Mouse (Mus musculus) liver, embryonic 11.5 days (tissue): Measurements from ENCODE around the gene Tmem119. TPM values are rescaled to one million over a fixed set of nuclear protein-coding genes. Genes with fewer than 3 reads are reported as not detected.

ENCODE experiments used
- ATAC-seq: fragments of 200-750 bp; cut with Nextera tagmentation; replicated peaks from 2 replicates; pipeline ENCODE4 v1.8.0; 2017; ENCODE audit warnings: moderate number of reproducible peaks, mild to moderate bottlenecking, moderate TSS enrichment, moderate library complexity; ENCODE audit not compliant: low FRiP score
- DNase-seq: peaks from one replicate; pipeline ENCODE4 v3.0.0-alpha.2; 2017; ENCODE audit warnings: low spot score
- H3K27ac ChIP-seq: fragments of 300-500 bp; sonication (generic); 2 replicates; pipeline ENCODE4 v1.5.1; 2014; ENCODE audit warnings: mild to moderate bottlenecking, low read depth, low read length, control low read depth
- H3K27me3 ChIP-seq: fragments of 300-500 bp; sonication (generic); replicated peaks from 2 replicates; pipeline ENCODE4 v1.6.1; 2014; ENCODE audit warnings: low read length, mixed read lengths; ENCODE audit not compliant: control insufficient read depth, insufficient read depth
- H3K36me3 ChIP-seq: fragments of 300-500 bp; sonication (generic); 2 replicates; pipeline ENCODE4 v1.6.1; 2014; ENCODE audit warnings: mild to moderate bottlenecking, low read length, moderate library complexity, mixed read lengths; ENCODE audit not compliant: control insufficient read depth, insufficient read depth
- H3K4me1 ChIP-seq: fragments of 300-500 bp; sonication (generic); replicated peaks from 2 replicates; pipeline ENCODE4 v1.6.1; 2014; ENCODE audit warnings: low read length, mixed read lengths; ENCODE audit not compliant: control insufficient read depth, insufficient read depth
- H3K4me2 ChIP-seq: fragments of 300-500 bp; sonication (generic); 2 replicates; pipeline ENCODE4 v1.6.1; 2014; ENCODE audit warnings: mild to moderate bottlenecking, control low read depth, moderate library complexity
- H3K4me3 ChIP-seq: fragments of 300-500 bp; sonication (generic); 2 replicates; pipeline ENCODE4 v1.5.1; 2014; ENCODE audit warnings: low read depth, low read length, control low read depth
- H3K9ac ChIP-seq: fragments of 300-500 bp; sonication (generic); 2 replicates; pipeline ENCODE4 v1.6.1; 2014; ENCODE audit warnings: low read depth, low read length, control low read depth
- H3K9me3 ChIP-seq: fragments of 300-500 bp; sonication (generic); 2 replicates; pipeline ENCODE4 v1.6.1; 2016; ENCODE audit warnings: low read length, inconsistent platforms, mixed read lengths; ENCODE audit not compliant: control insufficient read depth
- WGBS: fragments of 180-500 bp; shearing (Covaris S2); extraction: QIAGEN DNeasy Blood & Tissue Kit; methylation state at CpG from one replicate; pipeline ENCODE4 v1.1.7; 2014; 5-methylcytosine and 5-hydroxymethylcytosine counted together
- polyA plus RNA-seq: library from polyadenylated mRNA; unstranded; fragments of >200 nt; fragmentation: Nextera tagmentation; extraction: Ambion mirVana; gene quantifications from 2 replicates; pipeline ENCODE4 v1.2.1, GENCODE M21; 2014

Gene Tmem119
- polyA plus RNA-seq, 1 experiment from 2014 or later, result 16.9 TPM

DNA sequence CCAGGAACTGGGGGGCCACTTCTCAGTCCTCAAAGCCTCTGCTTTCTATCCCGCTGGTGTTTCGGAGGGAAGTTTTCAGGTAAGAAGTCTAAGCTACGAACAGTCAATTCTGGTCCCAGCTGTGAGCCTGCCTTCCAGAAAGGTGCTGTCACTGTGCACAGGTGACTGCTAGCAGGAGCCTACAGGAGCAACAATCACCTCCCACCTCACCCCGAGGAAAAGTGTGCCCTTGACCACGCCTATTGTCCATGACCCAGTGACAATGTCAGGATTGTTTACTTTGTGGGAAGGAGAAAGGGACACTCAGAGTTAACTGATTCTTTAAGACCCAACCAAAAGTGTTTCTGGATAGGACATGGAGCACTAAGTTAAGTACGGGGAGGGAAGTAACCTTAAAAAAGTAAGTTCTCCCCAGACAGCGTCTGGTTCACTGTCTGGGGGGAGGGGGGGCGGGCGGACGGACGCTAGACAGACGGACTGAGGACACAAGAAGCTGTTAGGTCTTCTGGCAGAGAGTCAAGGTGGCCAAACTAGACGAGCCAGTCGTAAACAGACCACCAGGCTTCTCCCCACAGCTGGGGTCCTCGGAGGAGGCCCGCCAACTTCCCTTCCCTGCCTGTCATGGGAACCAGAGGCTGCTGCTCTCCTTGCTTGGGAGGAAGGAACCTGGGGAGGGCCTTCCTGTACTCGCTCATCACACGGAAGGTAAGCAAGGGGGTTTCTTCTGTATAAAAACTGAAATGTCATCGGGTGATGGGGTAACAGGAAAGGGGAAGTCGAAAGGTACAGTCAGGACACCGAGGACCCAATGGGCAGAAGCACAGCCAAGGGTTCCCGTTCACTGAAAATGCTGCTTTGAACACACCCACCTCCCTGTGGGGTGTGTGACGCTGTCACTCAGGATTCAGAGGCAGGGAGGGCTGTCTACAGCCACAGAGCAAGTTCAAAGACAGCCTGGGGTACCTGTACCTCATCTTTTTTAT lies 41.2 kb upstream of the Tmem119 start:
- no peak for DNase-seq
- no peaks in the 10 kb centered on the region for H3K9me3 ChIP-seq
- ATAC-seq, result no peak
- WGBS, result 66% methylated on average over 23 of the region's 23 CpGs
- H3K4me2 ChIP-seq, result no peak overlapping the region
- H3K27me3 ChIP-seq, result no peaks in the 10 kb centered on the region
- H3K36me3 ChIP-seq, result peaks cover 32% of the 10 kb centered on the region
- H3K4me1 ChIP-seq, result peaks cover 9% of the 10 kb centered on the region
- no peak overlapping the region; the same call in 1 of the 2 replicates for H3K27ac ChIP-seq
- no peak overlapping the region for H3K4me3 ChIP-seq
- H3K9ac ChIP-seq, result no peak overlapping the region

DNA sequence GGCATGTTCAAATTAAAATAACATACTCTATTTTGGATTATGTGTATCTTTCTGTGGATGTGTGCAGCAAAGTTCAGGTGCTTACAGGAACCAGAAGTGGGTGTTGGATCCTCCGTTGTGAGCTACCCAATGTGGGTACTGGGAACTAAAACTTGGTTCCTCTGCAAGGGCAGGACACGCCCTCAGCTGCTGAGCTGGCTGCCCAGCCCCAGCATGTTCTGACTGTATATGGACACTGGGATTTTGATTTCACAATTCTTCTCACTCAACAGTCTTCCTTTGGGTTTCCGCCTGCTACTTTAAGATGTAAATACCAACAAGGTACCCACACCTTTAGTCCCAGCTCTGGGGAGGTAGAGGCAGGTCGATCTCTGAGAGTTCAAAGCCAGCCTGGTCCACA lies 40.1 kb upstream of the Tmem119 start:
- no peaks in the 10 kb centered on the region for H3K9me3 ChIP-seq
- DNase-seq (no peak), ATAC-seq (no peak)
- H3K27ac ChIP-seq, result no peak overlapping the region
- H3K36me3 ChIP-seq, result peaks cover 21% of the 10 kb centered on the region
- no peaks in the 10 kb centered on the region; the same call in 1 of the 2 replicates for H3K4me1 ChIP-seq
- no peak overlapping the region for H3K9ac ChIP-seq
- no peak overlapping the region for H3K4me2 ChIP-seq
- no peak overlapping the region for H3K4me3 ChIP-seq
- WGBS, result 82% methylated on average over 4 of the region's 4 CpGs
- no peaks in the 10 kb centered on the region for H3K27me3 ChIP-seq

DNA sequence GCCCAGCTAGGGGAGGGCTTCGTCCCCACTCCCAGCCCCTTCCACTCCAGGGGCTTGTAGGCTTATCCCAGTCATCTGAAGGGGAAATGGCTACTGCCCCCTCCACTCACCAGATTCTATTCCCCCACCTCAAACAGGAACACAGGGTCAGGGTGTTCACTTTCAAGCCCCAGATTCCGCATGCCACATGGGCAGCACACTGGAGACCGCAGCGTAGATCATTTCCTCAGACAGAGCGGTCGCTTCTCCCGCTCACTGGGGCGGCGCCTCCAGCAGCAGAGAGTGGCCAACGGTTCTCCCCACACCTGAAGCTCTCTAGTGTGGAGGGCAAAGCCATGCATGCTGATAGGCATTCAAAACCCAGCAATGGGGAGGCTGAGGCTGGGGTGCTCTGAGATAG lies 36.6 kb upstream of the Tmem119 start:
- Histone ChIP-seq H3K4me1 (peaks cover 4% of the 10 kb centered on the region; the same call in 1 of the 2 replicates), H3K36me3 (peaks cover 4% of the 10 kb centered on the region), H3K9me3 (no peaks in the 10 kb centered on the region), H3K4me3 (no peak overlapping the region), H3K9ac (no peak overlapping the region), H3K27ac (no peak overlapping the region), H3K4me2 (no peak overlapping the region), H3K27me3 (no peaks in the 10 kb centered on the region)
- ATAC-seq (no peak), DNase-seq (no peak)
- 77% methylated on average over 10 of the region's 10 CpGs for WGBS

DNA sequence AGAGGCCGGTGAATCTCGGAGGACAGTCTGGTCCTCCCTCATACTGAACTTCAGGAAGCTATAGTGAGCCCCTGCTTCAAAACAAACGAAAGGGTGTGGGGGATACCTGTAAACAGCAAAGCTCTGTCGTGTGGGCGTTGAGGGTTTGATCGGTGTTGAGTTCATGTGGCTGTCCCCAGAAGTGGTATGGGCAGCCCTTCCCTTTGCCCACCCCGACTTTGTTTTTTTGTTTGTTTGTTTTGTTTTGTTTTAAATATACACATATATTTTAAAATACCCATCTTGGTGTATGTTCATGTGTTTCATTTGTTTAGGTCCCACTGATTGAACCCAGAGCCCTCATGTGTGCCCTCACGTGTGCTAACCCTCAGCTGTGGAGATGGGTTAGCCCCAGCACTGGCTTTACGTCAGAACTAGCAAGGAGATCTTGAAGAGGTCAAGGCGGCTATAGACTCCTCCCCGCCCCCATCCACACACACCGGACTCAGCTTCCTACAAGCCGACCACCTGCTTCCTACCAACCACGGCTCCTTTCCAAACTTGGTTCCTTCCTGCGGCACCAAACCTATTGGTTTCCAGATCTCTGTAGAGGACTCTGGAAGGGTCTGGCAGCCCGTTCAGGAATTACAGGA lies 33.1 kb upstream of the Tmem119 start:
- WGBS, result 50% methylated on average over 16 of the region's 16 CpGs
- Histone ChIP-seq H3K4me3 (no peak overlapping the region), H3K27me3 (no peaks in the 10 kb centered on the region), H3K4me1 (peaks cover 11% of the 10 kb centered on the region), H3K9ac (no peak overlapping the region), H3K27ac (no peak overlapping the region), H3K4me2 (no peak overlapping the region), H3K36me3 (no peaks in the 10 kb centered on the region; the same call in 1 of the 2 replicates), H3K9me3 (no peaks in the 10 kb centered on the region)
- ATAC-seq (no peak), DNase-seq (no peak)

DNA sequence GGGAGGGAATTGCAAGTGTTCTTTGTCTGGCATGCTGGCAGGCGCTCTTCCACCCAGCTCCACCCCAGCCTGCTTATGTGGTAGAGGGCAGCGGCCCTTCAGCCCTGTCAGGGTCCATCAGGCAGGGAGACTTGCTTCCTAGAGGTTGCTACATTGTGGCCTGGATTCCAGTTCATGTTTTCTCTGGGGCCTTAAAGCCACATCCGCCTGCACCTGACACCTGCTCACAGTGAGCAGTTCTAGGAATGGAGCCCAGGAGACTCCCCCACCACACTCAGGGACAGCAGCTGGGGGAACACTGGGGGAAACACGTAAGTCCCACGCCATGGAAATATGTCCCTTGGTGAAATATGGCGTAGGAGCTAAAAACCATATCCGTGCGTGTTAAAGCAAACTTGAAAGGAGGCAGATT lies 32.2 kb upstream of the Tmem119 start, which contains the start of gene Selplg:
TSS of gene Selplg (minus strand) at position 155 of the 412 bp plus-strand sequence.
- Histone ChIP-seq H3K4me1 (peaks cover 18% of the 10 kb centered on the region), H3K36me3 (no peaks in the 10 kb centered on the region; the same call in 1 of the 2 replicates), H3K9ac (no peak within 1 kb of the TSS), H3K27ac (no peak within 1 kb of the TSS), H3K4me3 (no peak within 1 kb of the TSS), H3K9me3 (no peaks in the 10 kb centered on the region), H3K27me3 (no peaks in the 10 kb centered on the region), H3K4me2 (no peak within 1 kb of the TSS)
- ATAC-seq (no peak), DNase-seq (no peak)
- 61% methylated on average over 8 of the region's 8 CpGs for WGBS

DNA sequence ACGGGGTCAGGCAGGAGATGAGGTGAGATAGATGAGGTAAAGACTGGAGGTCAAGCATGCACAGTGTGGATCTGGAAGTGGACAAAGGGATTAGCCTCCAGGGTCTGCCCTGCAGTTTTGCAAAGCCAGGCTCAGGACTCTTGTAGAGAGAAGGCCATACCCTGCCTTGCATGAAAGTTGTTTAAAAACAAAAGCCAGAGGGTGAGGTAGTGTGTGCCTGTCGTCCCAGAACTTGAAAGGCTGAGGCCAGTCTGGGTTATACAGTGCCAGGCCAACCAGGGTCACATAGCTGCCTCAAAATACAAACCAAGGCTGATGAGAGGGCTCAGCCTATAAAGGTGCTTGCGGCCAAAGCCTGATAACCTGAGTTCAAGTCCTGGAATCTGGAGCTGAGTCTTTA lies 31.4 kb upstream of the Tmem119 start:
- no peaks in the 10 kb centered on the region for H3K27me3 ChIP-seq
- 60% methylated on average over 3 of the region's 3 CpGs for WGBS
- no peaks in the 10 kb centered on the region for H3K9me3 ChIP-seq
- H3K9ac ChIP-seq, result no peak overlapping the region
- H3K27ac ChIP-seq, result no peak overlapping the region
- no peak overlapping the region for H3K4me3 ChIP-seq
- ATAC-seq (no peak), DNase-seq (no peak)
- no peak overlapping the region for H3K4me2 ChIP-seq
- peaks cover 18% of the 10 kb centered on the region for H3K4me1 ChIP-seq
- H3K36me3 ChIP-seq, result no peaks in the 10 kb centered on the region

DNA sequence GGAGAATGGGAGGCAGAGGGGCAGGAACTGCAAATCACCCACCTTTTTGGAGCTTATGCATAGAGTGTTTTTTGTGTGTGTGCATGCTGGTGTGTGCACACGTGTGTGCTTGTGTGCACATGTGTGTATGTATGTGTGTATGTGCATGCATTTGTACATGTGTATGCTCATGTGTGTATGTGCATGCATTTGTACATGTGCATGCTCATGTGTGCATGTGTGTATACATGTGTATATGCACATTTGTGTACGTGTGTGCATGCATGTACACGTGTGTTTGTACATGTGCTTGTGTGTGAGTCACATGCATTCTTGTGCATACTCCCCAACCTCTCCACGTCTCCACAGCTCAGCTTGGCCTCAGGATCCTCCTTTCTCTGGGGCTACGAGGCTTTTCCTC lies 30.5 kb upstream of the Tmem119 start:
- no peaks in the 10 kb centered on the region for H3K9me3 ChIP-seq
- no peaks in the 10 kb centered on the region for H3K36me3 ChIP-seq
- no peak overlapping the region for H3K4me2 ChIP-seq
- 83% methylated on average over 5 of the region's 5 CpGs for WGBS
- H3K4me3 ChIP-seq, result no peak overlapping the region
- H3K4me1 ChIP-seq, result peaks cover 18% of the 10 kb centered on the region
- no peaks in the 10 kb centered on the region for H3K27me3 ChIP-seq
- H3K27ac ChIP-seq, result no peak overlapping the region
- no peak overlapping the region for H3K9ac ChIP-seq
- ATAC-seq, result no peak
- no peak for DNase-seq

DNA sequence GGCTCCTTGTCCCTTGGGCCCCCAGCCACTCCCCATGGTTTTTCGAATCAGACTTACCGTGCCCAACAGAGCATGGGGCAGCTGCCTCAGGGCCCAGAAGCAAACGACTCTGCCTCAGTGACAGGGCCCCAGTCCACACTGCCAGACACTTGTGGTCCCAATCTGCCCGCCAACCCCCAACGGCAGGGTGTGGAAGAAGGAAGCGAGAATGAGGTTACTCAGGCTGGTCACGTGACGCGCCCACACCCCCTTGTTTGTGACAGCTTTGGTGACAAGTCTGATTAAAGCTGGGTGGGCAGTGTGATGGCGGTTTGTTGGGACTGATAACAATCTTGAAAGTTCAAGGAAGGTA lies 30.0 kb upstream of the Tmem119 start:
- no peaks in the 10 kb centered on the region for H3K27me3 ChIP-seq
- peak overlapping the region; percentile 59 for H3K9ac ChIP-seq
- H3K4me1 ChIP-seq, result peaks cover 21% of the 10 kb centered on the region
- no peaks in the 10 kb centered on the region for H3K9me3 ChIP-seq
- H3K36me3 ChIP-seq, result no peaks in the 10 kb centered on the region
- DNase-seq (no peak), ATAC-seq (peak; percentile 80)
- H3K27ac ChIP-seq, result peak overlapping the region; percentile 58; the same call in 1 of the 2 replicates
- peak overlapping the region; percentile 65 for H3K4me2 ChIP-seq
- peak overlapping the region; percentile 41 for H3K4me3 ChIP-seq
- 28% methylated on average over 10 of the region's 10 CpGs for WGBS
